Mouse (Mus musculus): ENCODE data around the gene Fryl. TPM values are rescaled to one million over a fixed set of nuclear protein-coding genes. Genes with fewer than 3 reads are reported as not detected.
"Not testable (repeated sequence)": the region's sequence is repeated elsewhere in the genome, so short reads cannot be mapped to it uniquely, and the experiment has no call there.

Fryl gene
- total RNA-seq, 2 experiments from 2014 or later: 52.1 to 54.5 TPM

- DNase-seq (ENCODE audit: extremely low spot score in 1 of 2, low spot score in 2 of 2): peak; percentile 74 to 85
- intact Hi-C loops (cut with DNase I): loop anchor here (5.0 kb wide), 1 partner anchor 89 kb away; no protein-coding TSS in a partner anchor
Measured at GRCm38 (mm10) chr5:73071319-73071718, 185.1 kb downstream of the Fryl start.

- intact Hi-C loops (cut with DNase I): no loop called here
Measured at GRCm38 (mm10) chr5:73066946-73067345, 189.5 kb downstream of the Fryl start.

GRCm38 (mm10) chr5:73063768-73064669 lies 192.4 kb downstream of the Fryl start:
- intact Hi-C loops (cut with DNase I): no loop called here
- DNase-seq (ENCODE audit: extremely low spot score in 1 of 2, low spot score in 2 of 2): no peak

More at GRCm38 (mm10) chr5:73066946-73067345, 189.5 kb downstream of the Fryl start:
- DNase-seq (ENCODE audit: extremely low spot score in 1 of 2, low spot score in 2 of 2): no peak

GRCm38 (mm10) chr5:73061506-73062155 lies 194.8 kb downstream of the Fryl start:
- DNase-seq (ENCODE audit: extremely low spot score in 1 of 2, low spot score in 2 of 2): peak in 1 of 2 experiments; percentile 19
- intact Hi-C loops (cut with DNase I): no loop called here

GRCm38 (mm10) chr5:73056937-73057336 lies 199.5 kb downstream of the Fryl start:
- intact Hi-C loops (cut with DNase I): loop anchor here (5.0 kb wide), 1 partner anchor 80 kb away; no protein-coding TSS in a partner anchor
- DNase-seq (ENCODE audit: extremely low spot score in 1 of 2, low spot score in 2 of 2): no peak

- no peak for DNase-seq (ENCODE audit: extremely low spot score in 1 of 2, low spot score in 2 of 2)
- intact Hi-C loops (cut with DNase I): loop anchor here (5.0 kb wide), 1 partner anchor 79 kb away; no protein-coding TSS in a partner anchor
Measured at GRCm38 (mm10) chr5:73056457-73056856, 200.0 kb downstream of the Fryl start.

GRCm38 (mm10) chr5:73053933-73054332 lies 202.5 kb downstream of the Fryl start:
- DNase-seq (ENCODE audit: extremely low spot score in 1 of 2, low spot score in 2 of 2): no peak
- intact Hi-C loops (cut with DNase I): no loop called here

- intact Hi-C loops (cut with DNase I): no loop called here
- DNase-seq (ENCODE audit: extremely low spot score in 1 of 2, low spot score in 2 of 2): no peak
Measured at GRCm38 (mm10) chr5:73047651-73048245, 208.7 kb downstream of the Fryl start.

GRCm38 (mm10) chr5:73044055-73044454 lies 212.4 kb downstream of the Fryl start:
- DNase-seq (ENCODE audit: extremely low spot score in 1 of 2, low spot score in 2 of 2): no peak
- intact Hi-C loops (cut with DNase I): no loop called here

GRCm38 (mm10) chr5:73032481-73032880 lies 223.9 kb downstream of the Fryl start:
- DNase-seq (ENCODE audit: extremely low spot score in 1 of 2, low spot score in 2 of 2): no peak
- intact Hi-C loops (cut with DNase I): no loop called here

- no peak for DNase-seq (ENCODE audit: extremely low spot score in 1 of 2, low spot score in 2 of 2)
- intact Hi-C loops (cut with DNase I): no loop called here
Measured at GRCm38 (mm10) chr5:73028646-73029045, 227.8 kb downstream of the Fryl start.

- intact Hi-C loops (cut with DNase I): no loop called here
- DNase-seq (ENCODE audit: extremely low spot score in 1 of 2, low spot score in 2 of 2): no peak
Measured at GRCm38 (mm10) chr5:73023801-73024200, 232.6 kb downstream of the Fryl start.

- DNase-seq (ENCODE audit: extremely low spot score in 1 of 2, low spot score in 2 of 2): no peak
- intact Hi-C loops (cut with DNase I): no loop called here
Measured at GRCm38 (mm10) chr5:73014745-73015144, 241.7 kb downstream of the Fryl start.

- intact Hi-C loops (cut with DNase I): not testable (repeated sequence)
Measured at GRCm38 (mm10) chr5:73013611-73014287, 242.7 kb downstream of the Fryl start.

GRCm38 (mm10) chr5:73012884-73013610 lies 243.4 kb downstream of the Fryl start:
- intact Hi-C loops (cut with DNase I); DNase-seq (ENCODE audit: extremely low spot score in 1 of 2, low spot score in 2 of 2): not testable (repeated sequence)

More at GRCm38 (mm10) chr5:73013611-73014287, 242.7 kb downstream of the Fryl start:
- DNase-seq (ENCODE audit: extremely low spot score in 1 of 2, low spot score in 2 of 2): peak in 1 of 2 experiments; percentile 21

- not testable (repeated sequence) for DNase-seq (ENCODE audit: extremely low spot score in 1 of 2, low spot score in 2 of 2)
Measured at GRCm38 (mm10) chr5:73011806-73012205, 244.6 kb downstream of the Fryl start.

GRCm38 (mm10) chr5:73008230-73008629 lies 248.2 kb downstream of the Fryl start:
- DNase-seq (ENCODE audit: extremely low spot score in 1 of 2, low spot score in 2 of 2): not testable (repeated sequence)
- intact Hi-C loops (cut with DNase I): loop anchor here (5.0 kb wide), 1 partner anchor 421 kb away; the partner anchor contains the start of gene Gm5868

More at GRCm38 (mm10) chr5:73011806-73012205, 244.6 kb downstream of the Fryl start:
- intact Hi-C loops (cut with DNase I): not testable (repeated sequence)

- no peak for DNase-seq (ENCODE audit: extremely low spot score in 1 of 2, low spot score in 2 of 2)
Measured at GRCm38 (mm10) chr5:73007582-73007959, 248.8 kb downstream of the Fryl start.

More at GRCm38 (mm10) chr5:73007582-73007959, 248.8 kb downstream of the Fryl start:
- intact Hi-C loops (cut with DNase I): loop anchor here (5.0 kb wide), 1 partner anchor 420 kb away; the partner anchor contains the start of gene Gm5868
